Mouse (Mus musculus) left cerebral cortex, postnatal 4 days (tissue): ENCODE measurements around the gene Fer. TPM values are rescaled to one million over a fixed set of nuclear protein-coding genes. Genes with fewer than 3 reads are reported as not detected.

Source experiments
- DNase-seq: peaks from one replicate; pipeline ENCODE4 v3.0.0-alpha.2; 2022
- intact Hi-C: fragments of 180-260 bp; cut with DNase I; formaldehyde crosslinking; loops from one replicate; pipeline ENCODE4 v1.15.1; 2025
- total RNA-seq, 2 experiments: library from RNA; stranded (reverse); gene quantifications; 2 replicates each; pipeline ENCODE4 v1.2.3; 2021

Gene Fer
- total RNA-seq, 2 experiments from 2014 or later: 43.3 to 44.6 TPM

DNA sequence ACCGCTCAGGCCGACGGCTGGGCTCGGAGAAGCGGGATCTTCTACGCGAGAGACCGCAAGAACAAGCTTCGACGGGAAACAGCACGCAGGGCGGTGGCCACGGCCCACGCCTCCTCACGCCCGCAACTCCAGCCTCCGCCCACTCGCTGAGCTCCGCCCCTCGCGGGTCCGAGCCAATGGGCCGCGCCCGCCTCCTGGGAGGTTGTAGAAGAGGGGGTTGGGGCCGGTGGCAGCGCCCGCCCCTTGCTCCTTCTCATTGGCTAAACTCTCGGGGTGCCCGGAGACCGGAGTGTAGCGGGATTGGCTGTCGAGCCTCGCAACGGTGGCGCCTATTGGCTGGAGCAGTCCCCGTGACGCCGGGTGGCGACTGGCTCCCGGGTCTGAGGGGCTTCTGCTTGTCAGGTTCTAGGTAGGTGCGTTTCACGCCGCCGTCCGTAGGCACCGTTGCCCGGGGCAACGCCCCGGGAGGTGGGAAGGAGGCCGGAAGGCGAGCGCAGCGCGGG is 836 bp downstream of the Fer start, which contains the start of gene A930002H24Rik:
Gene A930002H24Rik, minus strand, starts transcription at position 145 of the 503 bp plus-strand sequence.
- intact Hi-C loops: no loop called here
- DNase-seq: peak; percentile 99

DNA sequence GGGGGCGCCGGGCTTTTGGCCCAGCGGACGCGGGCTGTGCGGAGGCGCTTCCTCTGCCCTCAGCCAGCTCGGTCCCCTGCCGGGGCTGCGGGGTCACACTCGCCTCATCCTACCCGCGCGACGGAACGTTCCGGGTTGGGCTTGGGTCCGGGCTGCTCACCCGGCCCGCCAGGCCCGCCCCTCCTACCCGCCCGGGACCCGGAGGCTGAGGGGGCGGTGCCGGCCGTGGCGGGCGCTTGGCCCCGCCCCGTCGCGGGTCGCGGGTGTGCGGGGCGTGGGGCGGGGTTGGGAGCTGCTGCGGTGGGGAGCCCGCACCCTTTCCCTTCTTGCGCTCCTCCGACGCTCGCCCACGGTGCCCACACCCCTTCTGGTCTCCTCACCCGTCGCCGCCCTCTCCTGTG is 1.3 kb downstream of the Fer start:
- intact Hi-C loops: no loop called here
- no peak for DNase-seq

DNA sequence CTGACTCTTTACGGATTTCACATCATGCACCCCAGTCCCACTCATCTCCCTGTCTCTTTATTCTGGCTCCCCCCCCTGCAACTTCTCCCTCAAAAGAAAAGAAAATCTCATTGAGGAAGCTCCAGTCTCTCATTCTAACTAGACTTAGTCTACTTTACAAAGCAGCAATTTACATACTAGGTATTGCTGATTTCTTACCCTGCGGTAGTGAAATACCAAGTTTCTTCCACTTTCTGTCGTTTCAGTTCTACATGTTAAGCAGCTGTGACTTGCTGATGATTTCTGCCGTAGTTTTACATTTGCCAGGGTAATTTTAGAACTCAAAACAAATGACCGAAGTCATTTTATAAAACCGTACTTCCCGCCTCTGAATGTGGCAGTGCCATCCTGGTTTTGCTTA is 8.9 kb downstream of the Fer start:
- intact Hi-C loops: no loop called here
- DNase-seq: no peak

DNA sequence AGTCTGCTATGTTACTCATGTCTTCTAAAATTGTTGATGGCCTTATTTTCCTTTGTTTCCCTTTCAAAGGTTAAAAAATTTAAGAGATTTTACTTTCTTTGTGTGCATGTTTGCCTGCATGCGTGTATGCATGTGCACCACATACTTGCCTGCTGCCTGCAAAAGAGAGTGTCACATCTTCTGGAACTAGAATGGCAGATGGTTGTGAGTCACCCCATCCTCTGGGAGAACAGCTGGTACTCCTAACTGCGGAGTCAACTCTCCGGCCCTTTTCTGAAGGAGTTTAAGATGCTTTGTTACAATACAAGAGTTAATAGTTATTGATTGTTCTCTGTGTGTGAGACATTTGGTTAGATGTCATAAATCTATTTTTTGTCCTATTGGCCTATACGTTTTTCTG is 16.0 kb downstream of the Fer start:
- DNase-seq: no peak
- intact Hi-C loops: no loop called here

DNA sequence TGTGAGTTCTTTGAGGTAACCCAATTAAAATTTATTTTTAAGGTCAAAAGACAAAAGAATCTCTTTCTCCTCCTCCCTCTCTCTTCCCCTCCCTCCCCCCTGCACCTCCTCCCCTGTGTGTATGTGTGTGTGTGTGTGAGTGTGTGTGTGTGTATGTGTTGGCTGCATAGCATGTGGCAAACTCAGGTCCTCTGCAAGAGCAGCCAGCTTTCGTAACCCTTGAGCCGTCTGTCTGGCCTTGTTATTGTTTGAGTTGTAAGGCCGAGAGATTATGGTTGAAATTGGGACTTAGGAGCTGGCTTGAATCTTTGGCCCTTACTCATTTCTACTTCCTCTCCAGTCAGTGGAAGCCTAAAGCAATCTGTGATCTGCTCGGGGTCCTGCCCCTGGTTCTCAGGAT is 17.1 kb downstream of the Fer start:
- DNase-seq: no peak
- intact Hi-C loops: no loop called here

DNA sequence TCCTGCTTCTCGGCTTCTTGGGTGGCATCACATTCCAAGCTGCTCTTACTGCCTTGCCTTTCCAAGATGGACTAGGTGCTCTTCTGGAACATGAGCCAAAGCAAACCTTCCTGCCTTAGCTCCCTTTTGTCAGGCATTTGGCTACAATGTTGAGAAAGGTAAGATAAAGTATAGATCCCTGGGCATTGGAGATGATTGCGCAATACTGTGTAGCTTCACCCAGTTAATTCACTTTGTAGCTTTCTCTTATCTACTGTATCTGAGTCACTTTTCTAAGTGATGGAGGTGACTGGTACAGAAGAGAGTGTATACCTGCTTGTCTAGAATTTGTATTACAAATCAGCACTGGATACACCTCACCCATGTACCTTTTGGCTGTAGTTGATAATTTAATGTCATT is 24.1 kb downstream of the Fer start:
- DNase-seq: no peak
- intact Hi-C loops: no loop called here

DNA sequence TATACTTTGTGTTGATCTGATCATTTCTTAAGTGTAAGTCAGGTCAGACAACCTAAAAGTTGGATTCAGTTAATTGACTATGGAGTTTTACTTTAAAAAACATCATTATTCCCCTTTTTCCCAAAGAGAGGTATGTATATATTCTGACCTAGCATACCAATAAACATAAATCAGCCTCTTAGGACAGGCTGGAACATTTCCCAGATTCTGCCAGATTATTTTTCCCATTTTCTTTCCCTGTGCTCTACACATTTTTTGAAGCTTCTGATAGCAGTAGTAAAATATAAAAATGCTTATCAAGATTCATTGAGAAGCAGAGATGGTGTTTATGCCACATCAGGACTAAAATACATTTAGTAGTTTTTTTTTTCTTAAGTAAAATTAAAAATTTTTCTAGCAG is 27.7 kb downstream of the Fer start:
- DNase-seq: no peak
- intact Hi-C loops: no loop called here

DNA sequence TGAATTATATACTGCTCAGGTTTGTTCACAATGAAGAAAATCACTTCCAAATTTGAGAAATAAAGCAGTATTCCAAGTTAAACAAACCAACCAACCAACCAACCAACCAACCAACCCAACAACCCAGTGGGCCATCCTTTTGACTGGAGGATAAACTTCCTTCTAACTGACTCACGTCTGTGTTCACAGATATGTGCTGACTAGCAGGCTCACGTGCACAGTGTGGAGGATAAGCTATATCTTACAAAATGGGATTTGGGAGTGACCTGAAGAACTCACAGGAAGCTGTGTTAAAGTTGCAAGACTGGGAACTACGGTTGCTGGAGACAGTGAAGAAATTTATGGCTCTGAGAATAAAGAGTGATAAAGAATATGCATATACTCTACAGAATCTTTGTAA is 33.0 kb downstream of the Fer start:
- no peak for DNase-seq
- intact Hi-C loops: no loop called here

DNA sequence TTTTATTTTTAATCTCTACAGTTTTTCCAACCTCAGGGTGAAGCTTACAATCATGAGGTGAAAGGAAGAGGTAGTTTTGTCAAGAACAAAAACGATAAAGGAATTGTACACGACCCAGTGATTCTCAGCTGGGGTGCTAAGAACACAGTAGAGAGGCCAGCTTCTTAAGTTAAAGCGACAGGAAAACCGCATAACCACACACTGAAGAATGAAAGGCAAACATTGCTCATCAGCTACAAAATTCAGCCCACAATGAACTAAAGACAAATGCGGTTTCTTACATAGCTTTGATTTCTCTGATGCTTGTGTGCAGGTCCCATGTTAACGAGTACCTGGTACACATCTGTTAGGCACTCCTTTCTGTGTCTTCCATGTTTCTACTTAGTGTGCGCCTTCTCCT is 34.2 kb downstream of the Fer start:
- intact Hi-C loops: no loop called here
- DNase-seq: no peak

DNA sequence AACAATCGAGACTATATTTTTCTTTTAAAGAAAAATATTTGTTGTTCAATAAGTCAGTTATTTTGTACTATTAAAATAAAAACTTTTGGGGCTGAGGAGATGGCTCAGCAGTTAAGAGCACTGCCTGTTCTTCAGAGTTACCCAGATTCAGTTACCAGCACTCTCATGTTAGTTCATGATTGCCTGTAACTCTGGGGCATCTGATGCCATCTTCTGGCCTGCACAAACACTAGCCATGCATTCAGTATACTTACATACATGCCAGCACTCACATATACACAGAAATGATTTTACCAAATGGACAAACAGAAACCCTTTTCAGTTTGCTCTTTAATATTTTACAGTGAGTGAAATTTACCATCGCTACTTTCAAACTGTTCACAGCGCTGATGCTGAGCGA is 46.4 kb downstream of the Fer start:
- no peak for DNase-seq
- intact Hi-C loops: no loop called here

DNA sequence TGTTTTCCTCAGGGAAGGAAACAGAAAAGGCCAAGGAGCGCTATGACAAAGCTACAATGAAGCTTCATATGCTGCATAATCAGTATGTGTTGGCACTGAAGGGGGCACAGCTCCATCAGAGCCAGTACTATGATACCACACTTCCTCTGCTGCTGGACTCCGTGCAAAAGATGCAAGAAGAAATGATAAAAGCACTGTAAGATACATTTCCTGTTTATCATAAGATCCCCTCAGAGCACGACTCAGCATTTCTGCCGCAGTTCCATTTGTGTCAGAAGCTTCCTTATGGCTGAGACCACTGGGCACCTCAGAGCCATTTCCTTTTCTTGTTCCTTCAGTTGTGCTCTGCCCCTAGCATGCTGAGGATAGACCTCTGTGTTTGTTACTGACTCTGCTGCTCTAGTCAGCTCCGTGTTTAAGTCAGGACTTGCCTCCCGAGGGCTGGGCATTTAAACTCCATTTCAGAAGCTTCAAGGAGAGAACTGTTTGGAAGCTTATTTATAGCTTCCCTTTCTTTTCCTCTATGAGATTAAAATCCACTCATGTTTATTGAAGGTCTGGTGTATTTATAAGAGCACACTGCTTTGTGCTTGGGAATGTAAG is 58.8 kb downstream of the Fer start:
- intact Hi-C loops: no loop called here
- DNase-seq: no peak

DNA sequence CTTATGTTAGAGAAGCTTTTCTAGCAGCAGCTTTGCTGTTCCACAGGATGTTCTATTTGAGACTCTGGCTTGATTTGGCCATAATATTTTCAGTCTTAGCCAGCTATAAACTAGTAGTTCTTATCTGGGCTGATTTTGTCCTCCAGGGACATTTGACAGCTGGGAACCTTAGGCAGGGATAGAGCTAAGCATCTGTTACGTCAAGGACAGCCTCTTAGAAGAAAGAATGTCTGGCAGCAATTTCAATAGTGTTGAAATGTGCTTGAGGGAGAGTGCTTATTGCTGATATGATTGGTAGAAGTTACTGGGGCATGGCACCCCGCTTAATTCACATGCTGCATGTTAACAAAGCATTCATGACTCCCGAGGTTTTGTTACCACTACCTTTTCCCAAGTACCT is 62.7 kb downstream of the Fer start:
- no peak for DNase-seq
- intact Hi-C loops: no loop called here

DNA sequence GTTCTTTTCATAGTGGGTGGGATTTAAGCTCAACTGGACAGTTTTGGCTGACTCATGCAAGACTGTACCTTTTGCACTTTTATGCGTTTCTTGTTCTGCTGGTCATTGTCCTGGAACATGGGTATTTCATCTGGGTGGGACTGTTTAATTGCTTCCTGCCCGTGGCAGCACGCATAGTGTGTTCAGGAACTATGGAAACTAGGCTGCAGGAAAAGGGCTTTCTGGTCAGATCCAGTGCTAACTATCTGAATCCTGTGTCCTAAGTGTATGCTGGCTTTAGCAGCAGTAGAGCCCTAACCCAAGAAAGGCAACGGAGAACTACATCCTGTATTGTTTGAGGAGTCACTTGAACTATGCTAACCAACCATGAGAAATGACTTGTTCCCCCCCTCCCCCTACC is 67.8 kb downstream of the Fer start:
- intact Hi-C loops: no loop called here
- DNase-seq: no peak

DNA sequence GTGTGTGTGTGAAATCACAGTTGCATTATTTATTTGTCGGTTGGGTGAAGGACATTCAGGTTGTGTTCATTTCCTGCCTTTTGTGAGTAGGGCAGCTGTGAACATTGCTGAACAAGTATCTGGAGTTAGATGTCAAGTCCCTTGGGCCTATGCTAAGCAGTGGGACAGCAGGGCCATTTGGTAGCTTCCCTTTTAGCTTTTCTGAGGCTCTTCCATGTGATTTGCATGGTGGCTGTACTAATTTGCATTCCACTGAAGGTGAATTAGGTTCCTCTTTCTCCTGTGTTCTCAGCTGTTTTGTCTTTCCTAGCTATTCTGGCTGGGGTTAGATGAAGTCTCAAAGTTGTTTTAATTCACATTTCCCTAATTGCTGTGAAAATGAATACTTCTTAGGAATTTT is 68.7 kb downstream of the Fer start:
- DNase-seq: no peak
- intact Hi-C loops: no loop called here

DNA sequence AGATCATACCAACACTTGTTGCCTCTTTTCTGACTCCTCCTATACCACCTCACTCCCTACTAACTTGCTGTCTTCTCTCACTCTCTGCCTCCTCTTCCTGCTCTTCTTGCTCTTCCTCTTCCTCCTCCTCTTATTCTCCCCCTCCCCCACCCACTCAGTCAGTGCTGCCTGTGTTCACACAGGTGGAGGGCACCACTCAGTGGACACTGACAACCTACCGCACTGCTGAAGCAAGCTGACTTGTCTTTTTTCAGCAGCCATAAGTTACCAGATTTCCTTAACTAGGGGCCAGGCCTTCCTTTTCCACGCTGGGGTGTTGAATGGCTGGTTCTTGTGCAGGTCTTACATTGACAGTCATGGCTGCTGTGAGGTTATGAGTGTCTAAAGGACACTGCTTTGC is 72.5 kb downstream of the Fer start:
- intact Hi-C loops: no loop called here
- DNase-seq: no peak

DNA sequence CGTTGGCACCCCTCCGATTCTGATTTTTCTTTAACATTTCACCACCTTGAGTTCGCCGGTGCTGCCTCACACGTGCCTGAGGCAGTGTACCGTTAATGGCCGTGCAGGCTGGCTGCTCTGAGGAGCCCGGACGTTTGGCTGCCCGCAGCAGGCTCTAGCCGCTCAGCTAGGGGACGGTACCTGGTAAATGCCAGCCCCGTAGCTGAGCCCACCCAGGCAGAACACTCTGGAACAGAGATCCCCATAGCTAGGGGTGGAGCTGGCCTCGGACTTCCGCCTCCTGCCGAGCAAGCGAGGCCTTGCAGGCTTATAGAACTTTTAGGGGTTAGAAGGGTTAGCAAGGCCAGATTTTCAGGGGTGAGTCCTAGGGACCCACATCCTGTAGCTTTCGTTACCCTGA is 75.0 kb downstream of the Fer start:
- intact Hi-C loops: no loop called here
- DNase-seq: peak; percentile 6

DNA sequence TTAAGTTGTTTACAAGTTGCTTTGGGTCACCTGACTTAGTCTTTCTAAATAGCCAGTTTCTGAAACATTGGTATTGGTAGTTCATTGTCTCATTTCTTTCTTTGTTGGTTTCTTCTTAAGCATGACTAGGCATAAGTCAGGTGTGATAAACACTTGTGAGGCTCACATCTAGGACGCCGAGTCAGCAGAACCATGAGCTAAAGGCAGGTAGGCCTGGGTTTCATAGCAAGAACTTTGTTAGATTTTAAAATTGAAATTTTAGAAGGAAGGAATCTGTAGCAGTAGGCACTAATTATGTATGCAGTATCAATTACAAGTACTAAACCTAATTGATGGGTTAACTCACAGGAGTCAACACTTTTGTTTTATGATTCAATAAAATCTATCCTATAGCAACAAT is 83.9 kb downstream of the Fer start:
- intact Hi-C loops: no loop called here

DNA sequence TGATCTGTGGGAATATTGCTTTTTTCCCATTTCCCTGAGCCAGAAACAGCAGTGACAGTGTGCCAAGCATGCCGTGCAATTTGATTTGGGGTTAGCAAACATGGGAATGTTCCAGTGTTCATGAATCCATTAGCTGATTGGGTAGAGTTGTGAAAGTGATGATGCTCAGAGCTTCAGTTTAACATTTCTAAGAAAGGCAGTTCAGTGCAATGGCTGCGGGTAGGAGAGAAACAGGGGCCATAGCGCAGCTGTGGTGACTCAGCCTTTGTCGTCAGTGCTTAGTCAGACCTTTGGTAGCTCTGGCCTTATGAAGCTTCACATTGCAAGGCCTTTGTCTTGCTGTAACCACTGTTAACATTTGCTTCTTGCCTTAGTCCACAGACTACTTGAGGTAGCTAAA is 85.9 kb downstream of the Fer start:
- DNase-seq: no peak
- intact Hi-C loops: no loop called here

More for the DNA sequence above, 83.9 kb downstream of the Fer start:
- DNase-seq: no peak

DNA sequence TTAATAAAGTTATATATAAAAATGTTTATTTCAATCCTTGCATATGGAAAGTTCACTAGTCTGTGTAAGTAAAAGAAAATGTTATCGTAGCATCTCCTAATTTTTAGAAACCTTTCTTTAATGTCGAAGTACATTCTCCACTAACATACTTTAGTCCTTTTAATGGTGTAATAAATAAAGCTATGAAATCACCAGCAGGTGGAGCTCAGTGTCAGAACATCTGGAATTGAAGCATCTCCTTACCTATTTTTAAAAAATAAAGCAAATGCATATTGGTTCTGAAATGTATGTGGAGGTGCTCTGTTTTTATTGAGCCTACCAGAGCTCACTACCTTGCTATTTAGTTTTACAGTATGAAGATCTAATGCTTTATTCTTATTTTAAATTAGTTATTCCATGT is 88.6 kb downstream of the Fer start:
- intact Hi-C loops: no loop called here
- no peak for DNase-seq

DNA sequence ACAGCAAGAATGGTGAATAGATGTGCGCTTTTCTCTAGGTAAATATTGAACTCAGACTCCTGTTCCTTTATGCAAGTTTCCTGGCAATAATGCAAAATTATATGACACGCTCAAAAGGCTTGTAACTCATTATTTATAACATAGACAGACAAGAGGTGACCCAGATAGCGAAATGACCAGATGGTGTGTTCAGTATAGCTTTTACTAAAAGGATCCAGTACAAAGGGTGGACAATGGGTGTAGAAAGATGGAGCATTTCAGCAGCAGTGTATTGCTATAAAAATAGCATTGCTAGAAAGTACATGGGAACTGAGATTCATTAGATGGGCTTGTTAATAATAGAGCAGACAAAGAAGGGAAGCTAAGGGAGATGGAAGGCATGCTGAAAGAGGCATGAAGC is 104.2 kb downstream of the Fer start:
- no peak for DNase-seq
- intact Hi-C loops: no loop called here

DNA sequence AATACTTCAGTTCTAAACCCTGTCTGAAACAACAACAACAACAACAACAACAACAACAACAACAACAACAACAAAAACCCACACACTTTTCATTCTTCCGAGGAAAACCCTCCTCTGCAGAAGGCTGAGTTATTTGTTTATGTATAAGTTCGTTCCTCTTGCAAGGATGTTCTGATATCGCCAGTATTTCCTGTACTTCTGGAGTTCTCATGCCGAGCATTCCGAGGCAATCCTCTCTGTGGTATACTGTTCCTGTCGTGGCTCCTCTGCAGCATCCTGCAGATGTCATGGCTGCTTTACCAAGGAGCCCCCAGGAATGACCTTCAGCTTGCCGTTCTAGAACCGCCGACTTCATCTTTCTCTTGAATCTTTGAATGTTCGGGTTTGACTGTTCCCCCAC is 106.6 kb downstream of the Fer start:
- intact Hi-C loops: no loop called here
- no peak for DNase-seq

DNA sequence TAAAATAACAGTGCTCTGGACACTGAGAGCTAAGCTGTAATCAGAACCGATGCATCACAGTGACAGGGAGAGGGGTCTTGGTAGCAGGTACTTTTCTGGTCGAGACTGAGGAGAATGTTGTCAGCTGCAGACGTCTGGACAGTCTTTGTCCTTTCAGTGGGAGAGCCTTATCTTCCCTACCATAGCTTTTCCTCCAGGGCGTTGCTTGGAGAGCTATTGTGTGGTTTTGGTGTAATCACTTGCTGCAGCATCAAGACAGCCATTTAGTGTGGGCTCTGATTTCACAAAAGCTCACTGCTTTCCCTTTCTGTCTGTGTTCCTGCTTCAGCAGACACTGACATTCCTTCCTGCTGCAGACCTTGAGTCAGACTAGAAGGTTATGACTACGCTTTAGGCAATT is 107.4 kb downstream of the Fer start:
- no peak for DNase-seq

DNA sequence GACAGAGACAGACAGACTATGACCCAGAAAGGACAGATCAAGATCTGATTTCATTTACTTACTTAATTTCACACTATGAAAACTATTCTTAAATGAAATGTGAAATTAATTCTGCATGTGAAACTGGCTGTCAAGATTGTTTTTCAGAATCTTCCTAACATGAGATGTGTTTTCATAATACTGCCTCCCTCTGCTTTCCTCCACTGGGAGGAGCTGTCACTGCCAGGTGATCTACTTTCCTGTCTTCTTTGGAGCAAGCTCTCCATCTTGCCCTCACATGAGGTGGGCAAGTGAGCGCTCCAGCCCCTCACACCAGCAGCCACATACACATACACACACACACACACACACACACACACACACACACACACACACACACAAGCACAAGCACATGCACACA is 108.1 kb downstream of the Fer start:
- DNase-seq: no peak
- intact Hi-C loops: no loop called here

More for the DNA sequence above, 107.4 kb downstream of the Fer start:
- intact Hi-C loops: no loop called here
